Mouse (Mus musculus): ENCODE results near the gene Psmb3. TPM values are rescaled to one million over a fixed set of nuclear protein-coding genes. Genes with fewer than 3 reads are reported as not detected.
"Not testable (repeated sequence)": the region's sequence is repeated elsewhere in the genome, so short reads cannot be mapped to it uniquely, and the experiment has no call there.

The Psmb3 gene
- polyA plus RNA-seq (2017; shearing (Covaris generic)): 100 to 1,000 TPM; 461 to 576 (median 475) TPM

DNA sequence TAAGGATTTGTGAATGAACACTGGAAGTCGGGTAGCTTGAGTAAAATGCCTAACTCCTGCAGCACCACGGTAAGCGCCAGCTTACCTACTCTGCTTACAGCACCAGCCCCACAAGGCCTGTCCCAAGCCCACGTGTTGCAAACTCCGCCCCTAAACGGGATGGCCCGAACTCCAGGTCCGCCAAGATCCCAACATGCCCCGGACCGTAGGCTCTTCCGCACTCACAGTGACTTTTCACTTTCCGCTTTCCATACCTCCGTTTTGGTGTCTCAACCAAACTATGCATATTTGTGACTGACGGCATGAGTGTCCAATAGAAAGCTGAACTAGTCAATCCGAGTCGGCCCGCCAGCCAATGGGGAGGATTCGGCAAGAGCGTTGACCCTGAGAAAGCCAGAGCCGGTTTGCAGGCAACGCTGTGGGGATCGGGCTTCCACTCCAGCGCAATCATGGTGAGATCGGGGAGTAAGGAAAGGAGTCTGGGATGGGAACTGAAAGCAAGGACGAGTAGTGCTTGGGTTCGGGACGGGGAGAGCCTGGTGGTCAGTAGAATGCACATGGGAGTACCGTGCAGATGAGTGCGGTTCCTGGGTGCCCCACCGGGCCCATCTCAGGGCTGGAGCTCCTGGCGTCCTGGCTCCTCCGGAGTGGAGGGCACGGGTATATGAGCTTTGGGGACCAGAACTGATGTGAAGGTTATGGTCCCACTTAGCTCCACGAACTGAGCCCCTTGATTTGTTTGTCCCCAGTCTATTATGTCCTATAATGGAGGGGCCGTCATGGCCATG, at the start of gene Psmb3:
Gene Psmb3 (plus strand): TSS at position 361 of the 788 bp plus-strand sequence.
- ATAC-seq: peak; percentile 88

DNA sequence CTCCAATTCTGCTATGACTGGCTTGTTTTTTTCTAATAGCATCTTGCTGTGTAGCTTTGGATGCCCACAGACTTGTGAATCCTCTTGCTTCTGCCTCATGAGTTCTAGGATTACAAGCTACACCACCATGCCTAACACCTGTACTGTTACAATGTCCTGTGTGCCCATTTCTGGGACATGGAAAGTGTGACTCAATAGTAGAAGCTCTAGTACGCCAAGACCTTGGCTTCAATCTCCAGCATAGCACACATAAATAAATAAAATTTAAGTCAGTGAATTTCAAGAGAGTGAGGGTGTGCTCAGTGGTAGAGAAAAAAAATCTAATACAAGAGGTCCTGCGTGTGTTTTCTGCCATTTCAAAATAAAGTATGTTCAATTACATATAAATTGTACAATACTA, 49.0 kb upstream of the Psmb3 start:
- no peak for ATAC-seq

DNA sequence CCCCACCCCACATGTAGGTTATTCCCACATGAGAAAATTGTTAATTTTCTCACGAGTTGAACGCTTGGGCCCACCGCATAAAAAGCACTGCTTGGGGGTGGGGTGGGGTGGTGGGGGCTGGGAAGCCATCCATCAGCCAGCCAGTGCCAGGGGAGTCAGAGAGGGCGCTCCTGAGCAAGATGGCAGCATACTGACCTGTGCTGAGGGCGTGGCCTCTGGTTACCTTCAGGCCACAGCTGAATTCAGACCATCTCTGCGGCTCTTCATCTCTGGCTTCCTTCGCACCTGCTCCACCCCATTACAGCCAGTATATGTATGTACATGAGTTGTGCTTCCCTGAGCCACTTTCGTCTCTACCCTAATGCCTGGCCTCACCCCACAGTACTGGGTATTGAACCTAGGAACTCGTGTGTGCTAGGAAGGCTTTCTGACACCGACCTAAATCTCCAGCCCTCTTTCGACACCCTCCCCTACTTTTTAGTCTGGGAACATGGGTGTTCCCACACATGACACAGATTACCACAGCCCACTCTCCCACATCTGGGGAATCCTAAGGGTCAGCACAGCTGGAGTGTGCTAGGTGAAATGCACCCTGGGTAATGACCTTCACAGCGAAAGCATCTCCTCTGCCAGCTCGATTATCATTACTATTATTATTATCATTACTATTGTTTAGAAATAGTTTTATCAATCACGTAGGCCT, 46.8 kb upstream of the Psmb3 start:
- no peak for ATAC-seq

DNA sequence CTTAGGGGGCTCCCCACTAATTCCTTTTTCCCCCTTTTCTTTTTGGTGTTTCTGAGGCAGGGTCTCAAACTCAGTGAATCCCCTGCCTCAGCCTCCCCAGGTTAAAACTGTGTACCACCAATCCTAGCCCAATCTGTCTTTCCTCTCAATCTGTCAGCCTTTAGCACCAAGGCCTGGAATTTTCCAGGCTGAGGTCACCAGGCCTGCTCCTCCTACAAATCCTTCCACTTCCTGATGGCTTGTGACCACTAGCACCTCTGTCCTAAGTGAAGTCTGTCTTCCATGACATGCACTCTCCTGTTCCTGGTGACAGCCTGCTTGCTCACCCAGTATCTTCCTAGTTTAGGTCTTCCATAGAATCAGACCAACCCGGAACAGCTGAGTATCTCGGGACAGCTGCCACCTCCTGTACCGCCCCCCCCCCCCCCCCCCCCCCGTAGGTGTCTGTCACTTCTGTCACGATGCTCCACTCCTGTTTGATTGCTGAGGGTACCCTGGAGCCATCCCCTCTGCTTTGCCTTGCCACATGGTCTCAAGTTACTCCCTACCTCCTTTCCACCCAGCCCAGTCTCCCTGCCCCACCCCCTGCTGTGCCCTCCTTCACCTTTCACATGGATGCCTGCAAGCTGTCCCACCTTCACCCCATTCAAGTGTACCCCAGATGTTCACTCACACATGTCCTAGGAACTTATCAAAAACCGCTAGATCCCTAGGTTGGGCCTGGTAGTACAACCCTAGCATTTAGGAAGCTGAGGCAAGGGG, 45.8 kb upstream of the Psmb3 start:
- no peak for ATAC-seq

DNA sequence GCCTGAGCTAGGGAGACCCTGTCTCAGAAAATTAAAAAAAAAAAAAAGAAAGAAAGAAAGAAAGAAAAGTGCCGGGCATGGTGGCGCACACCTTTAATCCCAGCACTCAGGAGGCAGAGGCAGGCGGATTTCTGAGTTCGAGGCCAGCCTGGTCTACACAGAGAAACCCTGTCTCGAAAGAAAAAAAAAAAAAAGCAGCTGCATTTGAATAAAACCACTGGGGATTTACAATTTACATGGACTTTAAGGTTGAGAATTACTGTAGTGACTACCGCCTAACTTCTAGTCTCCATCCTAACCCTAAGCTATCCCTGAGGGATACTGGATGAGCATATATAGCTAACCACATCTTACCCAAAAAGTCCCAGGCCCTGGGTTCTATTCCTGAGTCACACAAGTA, 45.2 kb upstream of the Psmb3 start:
- ATAC-seq: not testable (repeated sequence)

DNA sequence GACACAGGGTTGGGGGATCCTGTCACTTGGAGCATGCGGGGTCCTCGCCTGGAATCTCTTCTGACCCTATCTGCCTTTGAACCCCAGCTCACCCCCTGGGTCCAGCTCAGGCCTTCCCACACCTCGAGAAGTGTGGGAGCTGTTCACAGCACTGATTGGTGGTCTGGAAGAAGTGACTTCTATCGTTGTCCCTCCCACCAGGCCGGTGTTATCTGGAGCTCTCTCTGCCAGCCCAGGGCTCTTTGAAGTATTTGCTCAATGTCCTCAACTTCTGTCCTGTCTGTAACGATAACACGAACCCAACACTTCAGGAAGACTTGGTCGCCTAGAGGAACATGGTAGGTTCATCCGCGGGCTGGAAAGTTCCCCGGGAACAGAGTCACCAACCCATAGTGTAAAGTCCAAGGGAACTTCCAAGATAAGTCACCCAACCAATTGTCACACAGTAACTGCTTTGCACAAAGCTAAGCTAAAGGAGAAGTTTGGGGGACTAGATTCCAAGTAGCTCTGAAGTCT, 44.4 kb upstream of the Psmb3 start:
- no peak for ATAC-seq

DNA sequence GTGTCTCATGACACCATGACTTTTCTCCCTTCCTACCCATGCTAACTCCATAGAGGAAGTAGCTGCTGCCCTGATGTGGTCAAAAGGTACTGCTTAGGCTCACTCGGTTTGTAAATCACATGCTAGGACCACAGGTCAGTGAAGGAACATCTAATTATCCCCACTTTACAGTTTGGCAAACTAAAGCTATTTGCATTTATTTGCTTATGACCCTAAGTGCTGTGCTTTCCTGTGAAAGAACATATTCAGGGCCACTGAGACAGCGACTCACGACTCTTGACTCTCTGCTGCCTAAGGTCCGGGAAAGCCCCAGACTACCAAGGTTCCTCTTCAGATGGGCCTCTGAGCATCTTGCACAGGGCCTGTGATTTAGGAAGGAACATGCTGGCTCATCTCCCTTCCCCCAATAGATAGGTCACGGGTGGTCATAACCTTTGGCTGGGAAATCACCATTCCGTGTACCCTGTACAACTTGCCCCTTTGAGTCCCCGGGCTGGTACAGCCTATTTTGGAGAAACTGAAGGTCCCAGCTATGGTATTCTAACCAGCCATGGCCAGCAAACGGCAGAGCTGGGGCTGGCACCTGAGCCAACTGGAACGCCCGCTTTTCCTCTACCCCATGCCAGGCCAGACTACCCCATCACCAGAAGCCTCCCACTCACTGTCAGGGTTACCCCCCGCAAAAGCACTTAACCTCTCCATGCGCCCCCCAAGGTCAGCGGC, 43.8 kb upstream of the Psmb3 start:
- ATAC-seq: peak; percentile 69

DNA sequence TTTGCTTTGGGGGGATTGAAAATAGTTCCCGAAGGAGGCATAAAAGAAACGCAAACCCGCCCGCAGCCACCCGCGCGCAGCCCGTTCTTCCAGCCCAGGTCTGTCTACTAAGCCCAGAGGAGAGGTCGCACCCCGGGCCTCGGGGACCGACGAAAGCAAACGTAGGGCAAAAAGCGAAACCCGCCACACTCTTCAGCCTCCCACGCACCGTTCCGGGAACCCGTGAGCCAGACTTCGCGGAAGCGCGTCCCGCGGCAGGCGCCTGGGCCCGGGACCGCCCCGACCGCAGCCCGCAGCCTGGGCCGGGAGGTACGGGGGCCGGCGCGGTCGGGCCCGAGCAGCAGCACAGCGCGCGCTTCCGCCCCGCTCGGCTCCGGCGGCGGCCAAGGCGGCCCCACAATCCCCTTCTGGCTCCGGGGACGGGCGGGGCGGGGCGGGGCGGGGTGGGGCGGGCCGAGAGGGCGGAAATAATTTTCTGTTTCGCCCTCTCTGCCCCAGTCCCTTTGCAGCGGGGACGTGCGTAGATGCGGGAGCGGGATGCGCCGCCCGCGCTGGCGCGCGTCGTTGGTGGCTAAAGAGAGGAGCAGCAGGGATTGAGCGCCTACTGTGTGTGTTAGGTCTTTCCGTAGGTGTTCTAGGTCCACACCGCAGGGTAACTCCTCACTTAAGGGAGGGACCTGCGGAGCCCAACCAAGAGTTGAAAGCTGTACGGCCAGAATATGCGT, 43.0 kb upstream of the Psmb3 start:
- ATAC-seq: peak; percentile 26

DNA sequence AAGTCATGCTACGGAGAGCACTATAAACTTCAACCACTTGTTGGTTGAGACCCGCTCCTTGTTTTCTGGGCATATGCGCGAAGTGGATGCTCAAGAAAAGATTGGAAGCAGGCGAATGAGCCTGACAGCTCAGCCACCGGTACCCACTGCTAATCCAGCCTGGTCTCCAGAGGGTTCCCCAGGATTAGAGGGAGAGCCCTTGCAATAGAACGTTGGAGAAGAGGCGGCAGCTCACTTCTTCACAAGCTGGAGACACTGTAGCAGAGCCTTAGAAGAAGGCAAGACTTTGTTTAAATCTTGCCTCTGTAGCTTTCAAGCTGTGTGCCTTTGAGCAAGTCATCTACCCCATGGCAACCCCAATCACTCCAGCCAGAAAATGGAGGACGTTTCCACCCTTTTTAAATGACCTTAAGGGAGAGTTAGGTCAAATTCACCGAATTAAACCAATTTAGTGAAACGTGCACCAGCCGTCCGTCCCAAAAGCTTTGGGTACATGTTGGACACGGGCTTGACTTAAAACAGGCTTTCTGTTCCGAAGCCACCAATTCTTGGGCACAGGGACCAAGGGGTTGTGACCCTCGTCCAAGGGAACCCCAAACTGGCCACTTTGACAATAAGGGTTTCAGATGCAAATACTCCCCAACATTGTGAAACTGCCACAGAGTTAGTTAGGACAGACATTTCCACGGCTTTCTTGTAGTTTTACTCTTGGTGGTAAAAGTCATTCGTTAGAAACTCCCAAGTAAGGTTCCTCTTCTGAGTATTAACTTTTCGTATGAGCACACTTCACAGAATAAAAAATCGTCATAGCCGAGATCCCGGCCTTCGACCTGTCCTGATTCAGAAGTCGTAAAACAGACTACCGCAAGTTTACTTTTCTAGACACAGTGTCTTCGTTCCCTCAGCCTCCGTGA, 42.2 kb upstream of the Psmb3 start:
- no peak for ATAC-seq

DNA sequence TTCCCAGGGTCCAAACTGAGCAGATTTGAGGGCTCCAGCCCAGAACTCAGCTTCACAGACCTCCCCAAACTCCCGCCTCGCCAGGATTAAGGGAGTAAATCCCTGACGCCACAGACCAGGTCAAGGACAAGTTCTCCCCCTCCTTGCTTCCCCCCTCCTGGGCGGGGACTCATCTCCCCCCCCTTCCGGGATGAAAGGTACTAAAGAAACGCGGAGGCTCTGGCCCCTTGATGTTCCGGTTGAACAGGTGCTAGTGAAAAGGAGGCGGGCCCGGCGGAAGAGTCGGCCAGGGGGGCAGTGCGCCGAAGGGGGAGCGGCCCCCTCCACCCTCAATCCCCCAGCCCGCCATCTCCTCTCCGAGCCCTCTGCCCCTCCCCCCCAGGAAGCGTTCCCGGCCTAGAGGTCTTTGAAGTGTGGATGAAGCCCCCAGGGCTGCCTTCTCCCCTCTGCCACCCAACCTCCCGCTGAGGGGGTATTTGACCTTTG, 41.5 kb upstream of the Psmb3 start:
- no peak for ATAC-seq

DNA sequence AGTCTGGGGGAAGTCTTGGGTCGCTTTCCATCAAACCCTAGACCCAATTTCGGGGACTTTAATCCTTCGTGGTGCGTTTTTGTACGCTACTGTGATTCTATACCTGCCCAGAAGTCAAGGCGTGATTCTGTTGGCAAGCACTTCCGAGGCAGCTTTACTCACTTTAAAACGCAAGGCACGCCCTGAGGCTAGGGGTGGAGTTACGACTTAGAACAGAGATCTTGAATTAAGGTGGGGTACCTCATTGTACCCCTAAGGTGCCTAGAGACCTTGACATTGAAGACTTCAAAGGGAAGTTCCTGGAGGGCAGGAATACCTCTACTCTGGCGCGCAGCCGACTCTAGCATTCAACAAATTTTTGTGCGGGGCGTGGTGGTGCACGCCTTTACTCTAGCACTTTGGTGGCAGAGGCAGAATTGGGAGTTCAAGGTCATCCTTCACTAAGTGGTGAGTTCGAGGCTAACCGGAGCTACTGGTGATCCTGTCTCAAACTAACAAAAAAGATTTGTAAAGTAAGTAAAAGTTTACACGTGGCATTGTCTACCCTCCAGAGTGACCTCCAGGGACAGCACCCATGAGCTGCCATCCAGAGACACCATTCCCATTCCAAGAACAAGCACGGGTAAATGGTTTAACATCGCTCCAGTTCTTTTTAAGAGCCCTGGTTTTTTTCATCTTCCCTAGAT, 40.8 kb upstream of the Psmb3 start:
- peak; percentile 29 for ATAC-seq

DNA sequence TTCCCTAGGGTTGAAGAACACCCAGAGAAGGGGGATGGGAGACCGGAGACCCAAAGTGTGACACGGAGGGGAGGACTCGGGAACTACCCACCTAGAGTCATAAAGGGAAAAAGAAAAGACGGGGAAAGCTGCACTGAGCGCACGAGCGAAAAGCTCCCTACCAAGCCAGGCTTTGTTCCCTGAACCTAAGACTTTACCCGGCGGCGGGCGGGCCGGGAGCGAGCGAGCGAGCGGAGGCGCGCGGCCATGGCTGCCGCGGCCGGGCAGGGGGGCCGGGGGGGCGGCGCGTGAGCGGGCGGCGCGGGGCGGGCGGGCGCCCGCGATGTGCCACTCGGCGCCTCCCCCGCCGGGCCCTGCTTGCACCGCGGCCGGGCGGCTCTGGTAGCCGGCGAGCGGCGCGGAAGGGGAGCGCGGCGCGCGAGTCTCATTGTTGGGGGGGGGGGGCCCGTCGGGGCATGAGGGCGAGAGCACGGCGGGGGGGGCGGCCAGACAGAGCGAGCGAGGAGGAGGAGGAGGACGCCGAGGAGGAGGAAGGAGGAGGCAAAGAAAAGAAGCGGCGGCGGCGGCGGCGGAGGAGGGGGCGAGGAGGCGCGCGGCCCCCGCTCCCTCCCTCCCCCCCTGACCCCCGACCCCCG, 40.2 kb upstream of the Psmb3 start, which contains the start of gene Mllt6:
Gene Mllt6 (plus strand): TSS at position 522 of the 635 bp plus-strand sequence.
- peak; percentile 14 for ATAC-seq

DNA sequence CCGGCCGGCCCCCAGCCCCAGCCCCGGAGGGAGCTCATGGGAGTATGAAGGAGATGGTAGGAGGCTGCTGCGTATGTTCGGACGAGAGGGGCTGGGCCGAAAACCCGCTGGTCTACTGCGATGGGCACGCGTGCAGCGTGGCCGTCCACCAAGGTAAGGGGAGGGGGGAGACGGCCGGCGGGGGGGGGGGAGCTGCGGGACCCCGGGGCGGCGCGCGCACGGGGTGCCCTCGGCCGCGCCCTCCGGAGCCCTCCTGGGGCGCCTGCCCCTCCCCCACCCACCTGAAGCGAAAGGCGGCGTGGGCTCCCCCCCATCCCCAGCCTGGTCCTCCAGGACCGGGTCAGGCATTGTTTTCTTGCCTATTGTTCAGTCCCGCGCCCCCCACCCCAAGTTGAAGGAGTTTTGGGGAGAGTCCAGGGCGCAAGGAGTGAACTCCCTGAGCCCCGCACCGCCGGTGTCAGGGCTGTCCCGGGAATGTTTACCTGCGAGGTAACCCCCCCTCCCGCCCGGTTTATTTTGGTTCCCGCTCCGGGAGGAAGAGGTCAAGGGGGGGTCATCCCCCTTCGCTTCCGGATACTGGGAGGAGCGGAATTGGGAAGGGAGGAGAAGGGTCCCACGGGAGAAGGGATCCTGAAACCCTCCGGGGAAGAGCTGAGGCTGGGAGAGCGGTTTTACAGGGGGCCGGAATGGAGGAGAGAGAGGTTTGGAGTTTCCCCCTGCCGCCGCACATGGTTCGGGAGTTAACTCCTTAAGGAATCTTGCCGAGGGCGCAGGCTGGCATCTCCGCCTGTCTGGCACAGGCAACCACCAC, 39.5 kb upstream of the Psmb3 start:
- ATAC-seq: no peak

DNA sequence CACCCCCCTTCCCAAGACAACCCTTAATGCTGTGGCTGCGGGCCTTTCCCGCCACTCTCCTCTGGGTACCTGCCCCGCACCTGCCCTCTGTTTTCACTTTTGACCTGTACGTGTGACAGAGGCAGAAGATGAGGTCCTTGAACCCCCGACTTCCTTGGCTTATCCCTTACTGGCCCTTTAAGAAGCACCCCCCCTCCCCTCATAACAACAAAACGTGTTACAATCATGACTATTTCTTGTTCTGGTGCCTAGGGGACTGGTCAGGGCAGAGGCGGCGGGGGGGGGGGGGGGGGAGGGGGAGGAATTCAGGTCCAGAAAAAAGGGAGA, 38.9 kb upstream of the Psmb3 start:
- no peak for ATAC-seq

DNA sequence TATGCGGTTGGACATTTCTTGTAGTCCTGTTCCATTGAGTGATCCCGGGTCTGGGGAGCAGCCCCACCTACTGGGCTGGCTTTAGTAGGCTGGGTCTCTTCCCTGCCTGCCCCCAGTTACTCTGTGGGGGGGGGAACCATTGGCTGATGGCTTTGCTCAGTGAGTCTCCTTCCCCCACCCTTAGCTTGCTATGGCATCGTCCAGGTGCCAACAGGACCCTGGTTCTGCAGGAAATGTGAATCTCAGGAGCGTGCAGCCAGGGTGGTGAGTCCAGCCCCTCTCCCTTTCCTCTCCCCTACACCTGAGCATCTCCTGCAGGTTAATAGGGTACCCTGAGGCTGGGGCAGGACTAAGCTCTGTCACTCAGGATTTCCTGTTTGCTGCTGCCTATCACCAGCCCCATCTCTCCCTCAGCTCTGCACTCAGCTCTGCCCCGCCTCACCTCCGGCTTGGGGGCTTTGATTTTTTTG, 38.4 kb upstream of the Psmb3 start:
- peak; percentile 55 for ATAC-seq

DNA sequence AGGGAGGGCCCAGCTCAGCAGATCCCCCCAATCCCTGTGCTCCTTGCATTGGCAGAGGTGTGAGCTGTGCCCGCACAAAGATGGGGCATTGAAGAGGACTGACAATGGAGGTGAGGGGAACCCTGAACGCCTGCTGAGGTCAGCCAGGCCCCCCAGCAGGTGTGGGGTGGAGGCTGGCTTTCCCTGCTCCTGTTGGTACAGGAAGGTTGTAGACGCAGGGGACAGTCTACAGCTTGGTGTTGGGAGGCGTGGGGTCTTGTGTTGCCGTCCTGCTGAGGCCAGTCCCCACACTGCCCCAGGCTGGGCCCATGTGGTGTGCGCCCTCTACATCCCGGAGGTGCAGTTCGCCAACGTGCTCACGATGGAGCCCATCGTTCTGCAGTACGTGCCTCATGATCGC, 37.8 kb upstream of the Psmb3 start:
- ATAC-seq: no peak

DNA sequence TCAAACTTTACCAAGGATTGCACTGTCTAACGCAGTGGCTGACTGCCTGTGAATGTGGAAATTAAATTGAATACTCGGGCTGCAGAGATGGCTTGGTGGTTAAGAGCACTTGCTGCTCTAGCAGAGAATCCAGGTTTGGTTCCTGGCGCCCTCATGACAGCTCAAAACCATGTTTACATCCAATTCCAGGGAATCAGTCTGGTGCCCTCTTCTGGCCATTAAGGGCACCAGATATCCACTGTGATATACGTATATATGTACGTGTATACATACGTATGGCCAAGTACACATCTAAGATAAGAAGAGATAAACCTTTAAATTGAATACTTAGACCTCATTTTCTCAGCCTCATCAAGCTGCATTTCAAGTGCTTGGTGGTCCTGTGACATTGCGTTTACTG, 37.0 kb upstream of the Psmb3 start:
- ATAC-seq: no peak

DNA sequence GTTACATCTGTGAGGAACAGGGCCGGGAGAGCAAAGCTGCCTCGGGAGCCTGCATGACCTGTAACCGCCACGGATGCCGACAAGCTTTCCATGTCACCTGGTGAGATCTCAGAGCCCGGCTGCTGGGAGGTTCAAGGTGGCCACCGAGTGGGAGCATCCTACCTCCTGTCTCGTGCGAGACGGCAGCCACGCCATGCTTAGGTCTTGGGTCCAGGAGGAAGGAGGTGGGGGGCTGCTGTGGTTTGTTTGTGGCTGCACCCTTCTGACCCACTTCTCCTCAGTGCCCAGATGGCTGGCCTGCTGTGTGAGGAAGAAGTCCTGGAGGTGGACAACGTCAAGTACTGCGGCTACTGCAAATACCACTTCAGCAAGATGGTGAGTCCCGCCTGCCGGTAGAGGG, 36.4 kb upstream of the Psmb3 start:
- ATAC-seq: no peak
